Mouse (Mus musculus): ENCODE data around the gene Uba7. TPM values are rescaled to one million over a fixed set of nuclear protein-coding genes. Genes with fewer than 3 reads are reported as not detected.
A peak's percentile ranks its signal among the peaks of the same experiment; 100 is the strongest.
"Not testable (repeated sequence)": the region's sequence is repeated elsewhere in the genome, so short reads cannot be mapped to it uniquely, and the experiment has no call there.

The Uba7 gene
- polyA plus RNA-seq, 1 experiment from 2014 or later: 28.1 TPM

- H3K36me3 ChIP-seq: no peaks in the 10 kb centered on the region
- no peak within 1 kb of the TSS for H3K27ac ChIP-seq
- H3K4me3 ChIP-seq: no peak within 1 kb of the TSS
- WGBS: 90% methylated on average over 5 of the region's 5 CpGs
- ATAC-seq (ENCODE audit: insufficient number of reproducible peaks, insufficient read depth, low FRiP score, low TSS enrichment, low read depth): no peak
- H3K9me3 ChIP-seq: no peaks in the 10 kb centered on the region
- no peak within 1 kb of the TSS for H3K4me2 ChIP-seq
- H3K4me1 ChIP-seq: peaks cover 8% of the 10 kb centered on the region
- no peak within 1 kb of the TSS for H3K9ac ChIP-seq
- H3K27me3 ChIP-seq: no peaks in the 10 kb centered on the region
These were observed 20.7 kb downstream of the Uba7 start, which contains the start of gene Gm20662 for GRCm38 (mm10) chr9:107996049-107996448. TSS of gene Gm20662 (plus strand) at chr9:107996349.

GRCm38 (mm10) chr9:108001922-108002770 is 26.8 kb downstream of the Uba7 start, which contains the start of gene Ip6k1:
TSS of gene Ip6k1 (plus strand) at chr9:108002501.
- peak within 1 kb of the TSS; percentile 99 for H3K4me3 ChIP-seq
- no peaks in the 10 kb centered on the region for H3K27me3 ChIP-seq
- H3K4me2 ChIP-seq: peak within 1 kb of the TSS; percentile 83
- no peaks in the 10 kb centered on the region for H3K9me3 ChIP-seq
- peaks cover 26% of the 10 kb centered on the region for H3K4me1 ChIP-seq
- H3K9ac ChIP-seq: peak within 1 kb of the TSS; percentile 98
- H3K27ac ChIP-seq: peak within 1 kb of the TSS; percentile 93
- peak; percentile 99 for ATAC-seq (ENCODE audit: insufficient number of reproducible peaks, insufficient read depth, low FRiP score, low TSS enrichment, low read depth)
- WGBS: under 1% methylated on average over 51 of the region's 51 CpGs
- peaks cover under 1% of the 10 kb centered on the region; the same call in 1 of the 2 replicates for H3K36me3 ChIP-seq

GRCm38 (mm10) chr9:108002778-108003530 is 27.6 kb downstream of the Uba7 start:
- ATAC-seq (ENCODE audit: insufficient number of reproducible peaks, insufficient read depth, low FRiP score, low TSS enrichment, low read depth): no peak; the same call in 1 of the 2 replicates
- under 1% methylated on average over 50 of the region's 50 CpGs for WGBS
- Histone ChIP-seq H3K4me3 (peak overlapping the region; percentile 99), H3K4me2 (peak overlapping the region; percentile 69), H3K4me1 (peaks cover 26% of the 10 kb centered on the region), H3K9ac (peak overlapping the region; percentile 98), H3K27me3 (no peaks in the 10 kb centered on the region), H3K36me3 (peaks cover 3% of the 10 kb centered on the region; the same call in 1 of the 2 replicates), H3K9me3 (no peaks in the 10 kb centered on the region), H3K27ac (peak overlapping the region; percentile 93)

GRCm38 (mm10) chr9:108003531-108003890 is 28.2 kb downstream of the Uba7 start:
- H3K27me3 ChIP-seq: no peaks in the 10 kb centered on the region
- ATAC-seq (ENCODE audit: insufficient number of reproducible peaks, insufficient read depth, low FRiP score, low TSS enrichment, low read depth): no peak
- H3K4me2 ChIP-seq: peak overlapping the region; percentile 69
- H3K4me1 ChIP-seq: peaks cover 26% of the 10 kb centered on the region
- peak overlapping the region; percentile 99 for H3K4me3 ChIP-seq
- H3K27ac ChIP-seq: peak overlapping the region; percentile 93
- peak overlapping the region; percentile 98 for H3K9ac ChIP-seq
- peaks cover 3% of the 10 kb centered on the region; the same call in 1 of the 2 replicates for H3K36me3 ChIP-seq
- no peaks in the 10 kb centered on the region for H3K9me3 ChIP-seq
- WGBS: 11% methylated on average over 8 of the region's 8 CpGs

GRCm38 (mm10) chr9:108008041-108008440 is 32.7 kb downstream of the Uba7 start:
- H3K4me3 ChIP-seq: no peak overlapping the region
- no peak overlapping the region for H3K9ac ChIP-seq
- no peaks in the 10 kb centered on the region for H3K27me3 ChIP-seq
- H3K27ac ChIP-seq: no peak overlapping the region
- peaks cover 19% of the 10 kb centered on the region for H3K4me1 ChIP-seq
- ATAC-seq (ENCODE audit: insufficient number of reproducible peaks, insufficient read depth, low FRiP score, low TSS enrichment, low read depth): no peak
- peaks cover 9% of the 10 kb centered on the region; the same call in 1 of the 2 replicates for H3K36me3 ChIP-seq
- WGBS: 92% methylated on average over 5 of the region's 5 CpGs
- H3K4me2 ChIP-seq: no peak overlapping the region
- H3K9me3 ChIP-seq: no peaks in the 10 kb centered on the region

- Histone ChIP-seq H3K4me2 (no peak overlapping the region), H3K9me3 (no peaks in the 10 kb centered on the region), H3K4me1 (peaks cover 2% of the 10 kb centered on the region), H3K36me3 (peaks cover 15% of the 10 kb centered on the region; the same call in 1 of the 2 replicates), H3K27ac (no peak overlapping the region), H3K4me3 (no peak overlapping the region), H3K27me3 (no peaks in the 10 kb centered on the region), H3K9ac (no peak overlapping the region)
- ATAC-seq (ENCODE audit: insufficient number of reproducible peaks, insufficient read depth, low FRiP score, low TSS enrichment, low read depth): no peak
These were observed 35.1 kb downstream of the Uba7 start for GRCm38 (mm10) chr9:108010385-108010784.

- not testable (repeated sequence) for H3K27ac ChIP-seq; H3K4me2 ChIP-seq; ATAC-seq (ENCODE audit: insufficient number of reproducible peaks, insufficient read depth, low FRiP score, low TSS enrichment, low read depth); H3K4me1 ChIP-seq; H3K4me3 ChIP-seq; H3K27me3 ChIP-seq; H3K9me3 ChIP-seq; H3K9ac ChIP-seq
- 89% methylated on average over 2 of the region's 2 CpGs for WGBS
- H3K36me3 ChIP-seq: peaks cover 17% of the 10 kb centered on the region
These were observed 38.3 kb downstream of the Uba7 start for GRCm38 (mm10) chr9:108013577-108013976.

- peaks cover 17% of the 10 kb centered on the region for H3K36me3 ChIP-seq
These were observed 41.8 kb downstream of the Uba7 start for GRCm38 (mm10) chr9:108017127-108017526.

GRCm38 (mm10) chr9:108020741-108021140 is 45.4 kb downstream of the Uba7 start:
- Histone ChIP-seq H3K4me1 (no peaks in the 10 kb centered on the region; the same call in 1 of the 2 replicates), H3K4me3 (no peak overlapping the region), H3K36me3 (peaks cover 22% of the 10 kb centered on the region), H3K4me2 (no peak overlapping the region), H3K9ac (no peak overlapping the region), H3K27me3 (no peaks in the 10 kb centered on the region), H3K27ac (no peak overlapping the region), H3K9me3 (no peaks in the 10 kb centered on the region)
- no peak for ATAC-seq (ENCODE audit: insufficient number of reproducible peaks, insufficient read depth, low FRiP score, low TSS enrichment, low read depth)
- 95% methylated on average over 1 of the region's 1 CpGs for WGBS

More at GRCm38 (mm10) chr9:108017127-108017526, 41.8 kb downstream of the Uba7 start:
- Histone ChIP-seq H3K4me2 (no peak overlapping the region), H3K27ac (no peak overlapping the region), H3K4me3 (no peak overlapping the region), H3K9me3 (no peaks in the 10 kb centered on the region), H3K9ac (no peak overlapping the region), H3K4me1 (no peaks in the 10 kb centered on the region; the same call in 1 of the 2 replicates), H3K27me3 (no peaks in the 10 kb centered on the region)
- ATAC-seq (ENCODE audit: insufficient number of reproducible peaks, insufficient read depth, low FRiP score, low TSS enrichment, low read depth): no peak
- WGBS: 83% methylated on average over 3 of the region's 3 CpGs

GRCm38 (mm10) chr9:108023216-108023615 is 47.9 kb downstream of the Uba7 start:
- no peak for ATAC-seq (ENCODE audit: insufficient number of reproducible peaks, insufficient read depth, low FRiP score, low TSS enrichment, low read depth)

GRCm38 (mm10) chr9:108026584-108026983 is 51.3 kb downstream of the Uba7 start:
- 86% methylated on average over 3 of the region's 3 CpGs for WGBS
- H3K36me3 ChIP-seq: peaks cover 57% of the 10 kb centered on the region

More at GRCm38 (mm10) chr9:108023216-108023615, 47.9 kb downstream of the Uba7 start:
- H3K27me3 ChIP-seq: no peaks in the 10 kb centered on the region
- no peak overlapping the region for H3K4me2 ChIP-seq
- H3K9me3 ChIP-seq: peaks cover 3% of the 10 kb centered on the region; the same call in 1 of the 2 replicates
- peaks cover 44% of the 10 kb centered on the region for H3K36me3 ChIP-seq
- H3K4me3 ChIP-seq: no peak overlapping the region
- 88% methylated on average over 3 of the region's 3 CpGs for WGBS
- H3K9ac ChIP-seq: no peak overlapping the region
- H3K27ac ChIP-seq: no peak overlapping the region
- no peaks in the 10 kb centered on the region; the same call in 1 of the 2 replicates for H3K4me1 ChIP-seq

More at GRCm38 (mm10) chr9:108026584-108026983, 51.3 kb downstream of the Uba7 start:
- Histone ChIP-seq H3K27me3 (no peaks in the 10 kb centered on the region), H3K9ac (no peak overlapping the region), H3K9me3 (peaks cover 3% of the 10 kb centered on the region; the same call in 1 of the 2 replicates), H3K4me2 (no peak overlapping the region), H3K27ac (no peak overlapping the region), H3K4me1 (no peaks in the 10 kb centered on the region; the same call in 1 of the 2 replicates), H3K4me3 (no peak overlapping the region)
- no peak for ATAC-seq (ENCODE audit: insufficient number of reproducible peaks, insufficient read depth, low FRiP score, low TSS enrichment, low read depth)
